Mouse (Mus musculus) thymus, adult 2 months (tissue): ENCODE data around the gene Serpinh1.

Experiments
- CTCF ChIP-seq: fragments of 200-500 bp; IDR thresholded peaks from 2 replicates; pipeline ENCODE4 v1.5.1; 2012; ENCODE audit warnings: mild to moderate bottlenecking, control low read depth, low read length, moderate library complexity, borderline replicate concordance; ENCODE audit not compliant: control insufficient read depth, poor library complexity, insufficient read depth; ENCODE audit errors: extremely low read depth
- POLR2A ChIP-seq: fragments of 200-500 bp; IDR thresholded peaks from 2 replicates; pipeline ENCODE4 v1.6.1; 2012; ENCODE audit warnings: mild to moderate bottlenecking, low read length, control low read depth, moderate library complexity; ENCODE audit not compliant: control insufficient read depth, poor library complexity, insufficient read depth; ENCODE audit errors: extremely low read depth

DNA sequence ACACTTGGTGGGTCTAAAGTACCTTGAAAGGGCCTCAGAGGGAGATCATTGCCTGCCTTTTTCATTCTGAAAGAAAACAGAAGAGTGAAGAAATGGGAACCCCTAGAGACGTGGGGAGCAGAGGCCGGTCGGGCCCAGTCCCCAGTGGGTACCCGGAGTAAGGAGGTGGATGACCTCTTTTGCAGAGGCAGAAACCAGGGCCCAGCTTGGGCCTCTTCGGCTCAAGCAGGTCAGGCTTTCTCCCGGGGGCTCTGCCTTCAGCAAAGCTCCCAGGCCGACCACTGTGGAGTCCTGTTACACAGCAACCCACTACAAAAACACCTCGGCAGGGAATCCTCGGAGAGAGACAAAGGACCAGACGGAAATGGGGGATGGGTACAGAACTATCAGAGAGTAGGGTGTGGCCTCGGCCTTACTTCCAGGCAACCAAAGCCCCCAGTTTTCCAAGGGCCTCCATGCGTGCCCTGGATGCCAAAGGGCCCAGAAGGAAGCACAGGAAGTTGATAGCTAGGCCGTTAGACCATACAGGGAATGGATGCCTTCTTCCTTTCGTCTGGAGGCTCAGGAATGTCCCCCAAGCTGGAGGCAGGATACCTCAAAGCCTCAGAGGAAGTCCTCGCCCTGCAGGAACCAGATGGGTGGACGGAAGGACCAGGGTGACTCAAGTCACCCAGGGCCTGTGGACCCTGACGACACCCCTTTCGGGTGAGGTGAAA, 1.1 kb downstream of the Serpinh1 start:
- no peak for TF ChIP-seq CTCF
- no peak for TF ChIP-seq POLR2A
